Mouse (Mus musculus): Measurements from ENCODE around the gene Lyrm1. TPM values are rescaled to one million over a fixed set of nuclear protein-coding genes. Genes with fewer than 3 reads are reported as not detected.

Lyrm1 gene
- total and polyA plus RNA-seq, 3 experiments = 4.6 to 10.9 (median 7.9) TPM

DNA sequence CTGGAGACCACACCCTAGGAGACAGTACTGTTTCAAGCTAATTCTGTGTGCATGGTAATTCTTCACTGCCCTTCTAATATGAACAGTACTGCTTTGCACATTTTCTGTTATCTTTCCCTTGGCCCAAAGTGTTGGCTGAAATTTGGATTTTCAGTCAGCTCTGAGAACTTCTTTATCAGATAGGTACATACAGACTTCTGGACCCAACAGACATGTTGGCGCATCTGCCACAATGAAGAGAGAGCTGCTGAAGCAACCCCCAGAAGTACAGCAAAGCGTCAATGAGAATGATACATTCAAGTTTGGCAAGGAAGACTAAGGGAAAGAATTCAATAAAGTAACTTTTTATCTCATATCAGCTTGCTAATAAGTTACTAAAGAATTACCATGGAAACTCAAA lies 41.3 kb upstream of the Lyrm1 start:
- TF ChIP-seq TCF12 (IDR thresholded peaks at IDR 0.05; ENCODE audit: low read depth, low read length) (no peak), NRF1 (IDR thresholded peaks at IDR 0.05; ENCODE audit: low read depth, low read length) (no peak), GABPA (IDR thresholded peaks at IDR 0.05; ENCODE audit: insufficient replicate concordance, low read depth, low read length) (no peak), JUND (conservative IDR thresholded peaks at IDR 0.05; ENCODE audit: low read depth, low read length) (no peak), NELFE (IDR thresholded peaks at IDR 0.05; ENCODE audit: low read depth, low read length) (no peak), ZKSCAN1 (IDR thresholded peaks at IDR 0.05; ENCODE audit: borderline replicate concordance, low read depth, low read length) (no peak), CHD1 (IDR thresholded peaks at IDR 0.05; ENCODE audit: low read depth, low read length) (no peak), HCFC1 (IDR thresholded peaks at IDR 0.05; ENCODE audit: low read depth, low read length) (no peak), ZC3H11A (IDR thresholded peaks at IDR 0.05; ENCODE audit: low read depth, low read length) (no peak), POLR2A (IDR thresholded peaks at IDR 0.05; ENCODE audit: low read depth, low read length) (no peak), MAZ (IDR thresholded peaks at IDR 0.05; ENCODE audit: low read depth, low read length) (no peak), E2F4 (IDR thresholded peaks at IDR 0.05; ENCODE audit: insufficient replicate concordance, low read depth, low read length) (no peak), POLR2AphosphoS2 (IDR thresholded peaks at IDR 0.05; ENCODE audit: low read depth, low read length) (no peak), TBP (conservative IDR thresholded peaks at IDR 0.05; ENCODE audit: low read depth, low read length) (no peak), MAFK (IDR thresholded peaks at IDR 0.05; ENCODE audit: insufficient replicate concordance, low read length) (no peak), ELF1 (IDR thresholded peaks at IDR 0.05; ENCODE audit: low read depth, low read length) (no peak), USF1 (IDR thresholded peaks at IDR 0.05; ENCODE audit: low read depth, low read length) (no peak), USF2 (conservative IDR thresholded peaks at IDR 0.05; ENCODE audit: low read depth, low read length) (no peak)
- no peak overlapping the region for H3K4me2 ChIP-seq (ENCODE audit: insufficient read depth, low read depth, poor library complexity, severe bottlenecking)
- H3K9ac ChIP-seq (ENCODE audit: insufficient read depth, low read depth) = no peak overlapping the region
- H3K27ac ChIP-seq (ENCODE audit: insufficient read depth, low read depth) = no peak overlapping the region
- no peak overlapping the region for H3K4me3 ChIP-seq (replicated peaks in 1 of 3; ENCODE audit: low read depth in 2 of 3, low read length in 2 of 3, poor library complexity in 1 of 3)
- dilution Hi-C loops (cut with MboI; ENCODE audit: extremely low pct_ligation_motif_present, extremely low pct_unique_long_range_greater_than_20kb, low sequenced_read_pairs) (no loop called here), in situ Hi-C loops (cut with MboI; ENCODE audit: low pct_ligation_motif_present, low pct_unique_long_range_greater_than_20kb, low sequenced_read_pairs) (loop anchor here (25.0 kb wide), 1 partner anchor 208 kb away; no protein-coding TSS in a partner anchor)
- peaks cover 9 to 36% of the 10 kb centered on the region in 2 experiments for H3K4me1 ChIP-seq (ENCODE audit: control insufficient read depth in 1 of 2, insufficient read depth in 2 of 2)
- no peaks in the 10 kb centered on the region for H3K79me2 ChIP-seq (replicated peaks; ENCODE audit: control insufficient read depth, extremely low read depth, insufficient read depth, poor library complexity, severe bottlenecking)
- no peak for DNase-seq (ENCODE audit: extremely low read depth)
- no peaks in the 10 kb centered on the region for H3K9me3 ChIP-seq (replicated peaks; ENCODE audit: low read length)
- H3K36me3 ChIP-seq (replicated peaks in 1 of 2; ENCODE audit: control insufficient read depth in 1 of 2, insufficient read depth in 1 of 2, low read length in 1 of 2) = peaks cover 6 to 70% of the 10 kb centered on the region in 2 experiments
- no peaks in the 10 kb centered on the region for H3K27me3 ChIP-seq (replicated peaks)

DNA sequence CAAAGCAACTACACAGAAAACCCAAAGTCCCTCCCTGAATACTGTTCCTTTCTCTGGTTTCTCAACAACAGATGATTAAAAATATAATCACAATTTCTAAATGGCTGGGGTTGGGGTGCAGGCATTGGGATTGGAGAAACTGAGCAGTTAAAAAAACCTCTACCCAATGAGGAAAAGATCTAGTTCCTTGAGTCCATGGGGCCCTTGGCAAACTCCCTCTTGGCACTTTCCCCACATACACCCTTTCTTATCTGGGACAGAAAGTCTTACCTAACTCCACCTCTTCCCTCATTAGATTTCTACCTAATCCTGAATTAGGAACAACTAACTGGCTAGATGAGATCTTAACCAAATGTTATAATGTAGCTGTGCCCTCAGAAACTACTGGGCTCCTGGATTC lies 40.6 kb upstream of the Lyrm1 start:
- no peak overlapping the region for H3K4me2 ChIP-seq (ENCODE audit: insufficient read depth, low read depth, poor library complexity, severe bottlenecking)
- TF ChIP-seq CHD2 (IDR thresholded peaks at IDR 0.05; ENCODE audit: low read length) (no peak), JUND (conservative IDR thresholded peaks at IDR 0.05; ENCODE audit: low read depth, low read length) (no peak), EP300 (IDR thresholded peaks at IDR 0.05; ENCODE audit: low read length) (no peak), MXI1 (IDR thresholded peaks at IDR 0.05; ENCODE audit: low read depth, low read length) (no peak), BHLHE40 (IDR thresholded peaks at IDR 0.05; ENCODE audit: low read depth, low read length) (no peak), MEF2A (IDR thresholded peaks at IDR 0.05; ENCODE audit: borderline replicate concordance, low read depth, low read length) (no peak), MAZ (IDR thresholded peaks at IDR 0.05; ENCODE audit: low read depth, low read length) (no peak), MYC (IDR thresholded peaks at IDR 0.05; ENCODE audit: low read depth, low read length) (no peak), GABPA (IDR thresholded peaks at IDR 0.05; ENCODE audit: insufficient replicate concordance, low read depth, low read length) (no peak), POLR2A (IDR thresholded peaks at IDR 0.05; ENCODE audit: low read depth, low read length) (no peak), MAFK (IDR thresholded peaks at IDR 0.05; ENCODE audit: insufficient replicate concordance, low read length) (no peak), ELF1 (IDR thresholded peaks at IDR 0.05; ENCODE audit: low read depth, low read length) (no peak), NRF1 (IDR thresholded peaks at IDR 0.05; ENCODE audit: low read depth, low read length) (no peak), ZMIZ1 (IDR thresholded peaks at IDR 0.05; ENCODE audit: low read depth, low read length) (no peak), E2F4 (IDR thresholded peaks at IDR 0.05; ENCODE audit: insufficient replicate concordance, low read depth, low read length) (no peak), RAD21 (IDR thresholded peaks at IDR 0.05; ENCODE audit: low read depth, low read length) (no peak), NELFE (IDR thresholded peaks at IDR 0.05; ENCODE audit: low read depth, low read length) (no peak), KAT2A (IDR thresholded peaks at IDR 0.05; ENCODE audit: insufficient replicate concordance, low read length) (no peak)
- no peaks in the 10 kb centered on the region for H3K27me3 ChIP-seq (replicated peaks)
- H3K9me3 ChIP-seq (replicated peaks; ENCODE audit: low read length) = no peaks in the 10 kb centered on the region
- no peak overlapping the region for H3K9ac ChIP-seq (ENCODE audit: insufficient read depth, low read depth)
- H3K79me2 ChIP-seq (replicated peaks; ENCODE audit: control insufficient read depth, extremely low read depth, insufficient read depth, poor library complexity, severe bottlenecking) = no peaks in the 10 kb centered on the region
- H3K4me3 ChIP-seq (replicated peaks in 1 of 3; ENCODE audit: low read depth in 2 of 3, low read length in 2 of 3, poor library complexity in 1 of 3) = no peak overlapping the region
- dilution Hi-C loops (cut with MboI; ENCODE audit: extremely low pct_ligation_motif_present, extremely low pct_unique_long_range_greater_than_20kb, low sequenced_read_pairs) = no loop called here
- H3K4me1 ChIP-seq (ENCODE audit: control insufficient read depth in 1 of 2, insufficient read depth in 2 of 2) = peaks cover 13 to 42% of the 10 kb centered on the region in 2 experiments
- H3K27ac ChIP-seq (ENCODE audit: insufficient read depth, low read depth) = no peak overlapping the region
- H3K36me3 ChIP-seq (replicated peaks in 1 of 2; ENCODE audit: control insufficient read depth in 1 of 2, insufficient read depth in 1 of 2, low read length in 1 of 2) = peaks cover 6 to 67% of the 10 kb centered on the region in 2 experiments
- DNase-seq (ENCODE audit: extremely low read depth) = no peak
- in situ Hi-C loops (cut with MboI; ENCODE audit: low pct_ligation_motif_present, low pct_unique_long_range_greater_than_20kb, low sequenced_read_pairs) = loop anchor here (25.0 kb wide), 1 partner anchor 207 kb away; no protein-coding TSS in a partner anchor

Measured in CH12.LX (cell line).